Comparison of ENCODE assay signal across 8 mouse cellular contexts in the genomic region with DNA sequence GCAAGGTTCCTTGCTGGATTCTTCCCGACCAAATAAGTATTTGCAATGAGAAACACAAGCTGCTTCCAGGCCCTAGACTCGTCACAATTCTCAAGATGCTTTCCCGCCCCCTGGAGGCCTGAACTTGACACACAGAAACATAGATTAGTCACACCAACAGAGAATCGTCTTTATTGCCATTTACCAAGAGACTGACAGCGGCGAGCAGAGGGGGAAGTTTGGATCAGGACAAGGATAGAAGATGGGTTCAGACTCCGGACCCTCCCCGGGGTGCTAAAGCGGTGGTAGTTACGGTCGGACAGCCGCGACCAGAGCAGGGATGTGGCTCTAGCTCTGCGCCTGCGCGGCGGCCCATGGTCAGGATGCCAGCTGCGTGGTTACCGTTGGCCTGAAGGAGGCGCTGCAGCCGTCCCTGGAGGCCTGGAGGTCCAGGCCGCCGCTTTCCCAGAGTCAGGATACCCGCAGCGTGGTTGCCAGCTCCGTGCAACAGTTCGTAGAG. TPM values are rescaled to one million over a fixed set of nuclear protein-coding genes. Genes with fewer than 3 reads are reported as not detected.
DNase-seq lines count a peak whose midpoint lies in the region; ATAC-seq and TF ChIP-seq lines count a peak whose summit lies in the region.

No protein-coding gene starts in this region.

- TF ChIP-seq EP300 in heart, adult 2 months (IDR thresholded peaks at IDR 0.05; ENCODE audit: insufficient read depth, low read depth, low read length) = no peak; the same call in 1 of the 2 replicates

- peak; percentile 78 for DNase-seq in 3T3-L1 (ENCODE audit: low read depth, low spot score)
- peak; percentile 90 to 93 for DNase-seq in adrenal gland, postnatal 36 days
- peak; percentile 88 to 92 for DNase-seq in heart, adult 2 months
- DNase-seq in kidney, adult 2 months = peak; percentile 87
- DNase-seq in midbrain, embryonic 14.5 days = peak; percentile 93
- peak; percentile 63 to 78 for DNase-seq in spleen, adult 18-20 months

- WGBS in embryonic facial prominence, embryonic 13.5 days = under 1% methylated on average over 27 of the region's 27 CpGs
- WGBS in heart, adult 2 months = under 1% methylated on average over 27 of the region's 27 CpGs
- WGBS in kidney, adult 2 months = under 1% methylated on average over 27 of the region's 27 CpGs
- under 1% methylated on average over 27 of the region's 27 CpGs for WGBS in limb, embryonic 12.5 days
- WGBS in midbrain, embryonic 14.5 days = under 1% methylated on average over 27 of the region's 27 CpGs

- no peaks in the 10 kb centered on the region for H3K9me3 ChIP-seq in embryonic facial prominence, embryonic 13.5 days
- H3K9me3 ChIP-seq in limb, embryonic 12.5 days = no peaks in the 10 kb centered on the region
- H3K9me3 ChIP-seq in midbrain, embryonic 14.5 days (ENCODE audit: control insufficient read depth, low read length) = no peaks in the 10 kb centered on the region

- peaks cover 58% of the 10 kb centered on the region for H3K27me3 ChIP-seq in embryonic facial prominence, embryonic 13.5 days
- H3K27me3 ChIP-seq in heart, adult 2 months (ENCODE audit: control insufficient read depth, insufficient read depth, low read length) = peaks cover 10% of the 10 kb centered on the region
- no peaks in the 10 kb centered on the region for H3K27me3 ChIP-seq in kidney, adult 2 months (replicated peaks; ENCODE audit: control insufficient read depth, insufficient read depth, low read length)
- peaks cover 64% of the 10 kb centered on the region for H3K27me3 ChIP-seq in limb, embryonic 12.5 days
- H3K27me3 ChIP-seq in midbrain, embryonic 14.5 days (ENCODE audit: control insufficient read depth, insufficient read depth, low read length) = no peaks in the 10 kb centered on the region

- no peaks in the 10 kb centered on the region for H3K79me2 ChIP-seq in heart, adult 2 months (replicated peaks; ENCODE audit: control insufficient read depth, insufficient read depth, low read length)

- H3K4me2 ChIP-seq in embryonic facial prominence, embryonic 13.5 days = peak overlapping the region; percentile 68
- peak overlapping the region; percentile 71 for H3K4me2 ChIP-seq in limb, embryonic 12.5 days
- H3K4me2 ChIP-seq in midbrain, embryonic 14.5 days (ENCODE audit: low read length) = peak overlapping the region; percentile 60

- intact Hi-C loops in heart, adult 2 months (cut with DNase I) = loop anchor here (1.0 to 5.0 kb wide), 4 partner anchors 17 to 189 kb away; partner anchors contain the start of genes Cnp and Dnajc7

- peak overlapping the region; percentile 54 for H3K9ac ChIP-seq in embryonic facial prominence, embryonic 13.5 days
- peak overlapping the region; percentile 69 for H3K9ac ChIP-seq in heart, adult 2 months (ENCODE audit: low read depth, low read length)
- peak overlapping the region; percentile 50; the same call in 1 of the 2 replicates for H3K9ac ChIP-seq in limb, embryonic 12.5 days (replicated peaks)
- H3K9ac ChIP-seq in midbrain, embryonic 14.5 days (replicated peaks; ENCODE audit: low read length) = peak overlapping the region; percentile 36

- peaks cover 17% of the 10 kb centered on the region for H3K4me1 ChIP-seq in embryonic facial prominence, embryonic 13.5 days
- peaks cover 1% of the 10 kb centered on the region; the same call in 1 of the 2 replicates for H3K4me1 ChIP-seq in heart, adult 2 months (ENCODE audit: control insufficient read depth, insufficient read depth, low read length)
- H3K4me1 ChIP-seq in kidney, adult 2 months (ENCODE audit: control insufficient read depth, insufficient read depth, low read length) = 0 out of 2 replicates have a peak, but pooled peaks cover 3% of the 10 kb centered on the region
- peaks cover 20% of the 10 kb centered on the region for H3K4me1 ChIP-seq in limb, embryonic 12.5 days (replicated peaks)
- peaks cover 10% of the 10 kb centered on the region; the same call in 1 of the 2 replicates for H3K4me1 ChIP-seq in midbrain, embryonic 14.5 days (ENCODE audit: control insufficient read depth, insufficient read depth, low read length)

- H3K27ac ChIP-seq in embryonic facial prominence, embryonic 13.5 days = no peak overlapping the region
- H3K27ac ChIP-seq in heart, adult 2 months = no peak overlapping the region
- H3K27ac ChIP-seq in kidney, adult 2 months (ENCODE audit: insufficient read depth, low read depth, low read length) = no peak overlapping the region
- H3K27ac ChIP-seq in limb, embryonic 12.5 days = no peak overlapping the region
- no peak overlapping the region for H3K27ac ChIP-seq in midbrain, embryonic 14.5 days (replicated peaks; ENCODE audit: low read depth, low read length)

- ATAC-seq in embryonic facial prominence, embryonic 13.5 days (ENCODE audit: insufficient number of reproducible peaks, insufficient read depth, low FRiP score, low TSS enrichment, low read depth) = no peak
- ATAC-seq in limb, embryonic 12.5 days (ENCODE audit: insufficient number of reproducible peaks, insufficient read depth, low FRiP score, low TSS enrichment, low read depth) = no peak
- peak; percentile 50 for ATAC-seq in midbrain, embryonic 14.5 days (ENCODE audit: low FRiP score, low TSS enrichment)

- no peak for TF ChIP-seq POLR2A in heart, adult 2 months (IDR thresholded peaks at IDR 0.05; ENCODE audit: insufficient read depth, low read depth, low read length)
- TF ChIP-seq POLR2A in kidney, adult 2 months (IDR thresholded peaks at IDR 0.05; ENCODE audit: low read depth, low read length) = no peak

- TF ChIP-seq CTCF in heart, adult 2 months (IDR thresholded peaks at IDR 0.05) = peak; percentile 82
- TF ChIP-seq CTCF in kidney, adult 2 months (conservative IDR thresholded peaks at IDR 0.05; ENCODE audit: insufficient read depth, insufficient read length, low read depth, low read length) = peak; percentile 69

- peak overlapping the region; percentile 44 for H3K4me3 ChIP-seq in embryonic facial prominence, embryonic 13.5 days
- H3K4me3 ChIP-seq in heart, adult 2 months = peak overlapping the region; percentile 61
- H3K4me3 ChIP-seq in kidney, adult 2 months (ENCODE audit: insufficient read depth, low read depth, low read length) = peak overlapping the region; percentile 55
- H3K4me3 ChIP-seq in limb, embryonic 12.5 days (replicated peaks) = peak overlapping the region; percentile 39
- peak overlapping the region; percentile 38 for H3K4me3 ChIP-seq in midbrain, embryonic 14.5 days (replicated peaks; ENCODE audit: low read depth, low read length)

- no peaks in the 10 kb centered on the region for H3K36me3 ChIP-seq in embryonic facial prominence, embryonic 13.5 days
- no peaks in the 10 kb centered on the region for H3K36me3 ChIP-seq in heart, adult 2 months (ENCODE audit: control insufficient read depth, insufficient read depth, low read length)
- no peaks in the 10 kb centered on the region for H3K36me3 ChIP-seq in kidney, adult 2 months (ENCODE audit: control insufficient read depth, insufficient read depth, low read length)
- no peaks in the 10 kb centered on the region for H3K36me3 ChIP-seq in limb, embryonic 12.5 days
- H3K36me3 ChIP-seq in midbrain, embryonic 14.5 days (ENCODE audit: control insufficient read depth, insufficient read depth, low read length) = no peaks in the 10 kb centered on the region

RNA-seq across cellular contexts. Expression of gene Hcrt, which starts 1.1 kb away (rescaled TPM):
- total RNA-seq in adrenal gland, postnatal 36 days (2021) = not detected
- not detected in 2 replicates for polyA plus RNA-seq in embryonic facial prominence, embryonic 13.5 days (2015; fragmentation: Nextera tagmentation; extraction: Ambion mirVana)
- total RNA-seq in heart, adult 2 months (2021) = not detected
- not detected in 2 replicates for polyA plus RNA-seq in heart, adult 2 months (2012; rRNA removed)
- polyA plus RNA-seq in kidney, adult 2 months (2012; rRNA removed) = not detected in 2 replicates
- not detected in 2 replicates for polyA plus RNA-seq in limb, embryonic 12.5 days (2016; fragmentation: Nextera tagmentation; extraction: Ambion mirVana)
- polyA plus RNA-seq in midbrain, embryonic 14.5 days (2014; fragmentation: Nextera tagmentation; extraction: Ambion mirVana) = 0.55 TPM in 1 of 2 replicates, not detected in the other

RNA-seq across cellular contexts. Expression of gene Kcnh4, which starts 1.9 kb away (rescaled TPM):
- under 1 TPM; 0.10 to 0.13 TPM for total RNA-seq in adrenal gland, postnatal 36 days (2021)
- polyA plus RNA-seq in embryonic facial prominence, embryonic 13.5 days (2015; fragmentation: Nextera tagmentation; extraction: Ambion mirVana) = 0.08 and 0.14 TPM in 2 replicates
- not detected for total RNA-seq in heart, adult 2 months (2021)
- polyA plus RNA-seq in heart, adult 2 months (2012; rRNA removed) = 0.04 TPM in 1 of 2 replicates, not detected in the other
- polyA plus RNA-seq in kidney, adult 2 months (2012; rRNA removed) = 0.04 and 0.08 TPM in 2 replicates
- not detected in 2 replicates for polyA plus RNA-seq in limb, embryonic 12.5 days (2016; fragmentation: Nextera tagmentation; extraction: Ambion mirVana)
- 9.8 and 13.0 TPM in 2 replicates for polyA plus RNA-seq in midbrain, embryonic 14.5 days (2014; fragmentation: Nextera tagmentation; extraction: Ambion mirVana)

RNA-seq across cellular contexts. Expression of gene Ghdc, which starts 9.2 kb away (rescaled TPM):
- 10 to 100 TPM; 18.8 to 25.8 TPM for total RNA-seq in adrenal gland, postnatal 36 days (2021)
- polyA plus RNA-seq in embryonic facial prominence, embryonic 13.5 days (2015; fragmentation: Nextera tagmentation; extraction: Ambion mirVana) = 6.3 and 7.0 TPM in 2 replicates
- 10 to 100 TPM; 10.1 to 11.6 TPM for total RNA-seq in heart, adult 2 months (2021)
- polyA plus RNA-seq in heart, adult 2 months (2012; rRNA removed) = 11.2 and 12.8 TPM in 2 replicates
- 30.4 and 31.8 TPM in 2 replicates for polyA plus RNA-seq in kidney, adult 2 months (2012; rRNA removed)
- 5.4 and 6.8 TPM in 2 replicates for polyA plus RNA-seq in limb, embryonic 12.5 days (2016; fragmentation: Nextera tagmentation; extraction: Ambion mirVana)
- 3.0 TPM in 2 replicates for polyA plus RNA-seq in midbrain, embryonic 14.5 days (2014; fragmentation: Nextera tagmentation; extraction: Ambion mirVana)

RNA-seq across cellular contexts. Expression of gene Rab5c, which starts 23.6 kb away (rescaled TPM):
- total RNA-seq in adrenal gland, postnatal 36 days (2021) = 100 to 1,000 TPM; 172 to 187 TPM
- polyA plus RNA-seq in embryonic facial prominence, embryonic 13.5 days (2015; fragmentation: Nextera tagmentation; extraction: Ambion mirVana) = 21.0 and 28.5 TPM in 2 replicates
- total RNA-seq in heart, adult 2 months (2021) = 10 to 100 TPM; 53.0 to 56.3 TPM
- polyA plus RNA-seq in heart, adult 2 months (2012; rRNA removed) = 69.3 and 97.8 TPM in 2 replicates
- polyA plus RNA-seq in kidney, adult 2 months (2012; rRNA removed) = 445 and 472 TPM in 2 replicates
- 14.3 and 24.3 TPM in 2 replicates for polyA plus RNA-seq in limb, embryonic 12.5 days (2016; fragmentation: Nextera tagmentation; extraction: Ambion mirVana)
- polyA plus RNA-seq in midbrain, embryonic 14.5 days (2014; fragmentation: Nextera tagmentation; extraction: Ambion mirVana) = 86.8 and 156 TPM in 2 replicates

RNA-seq across cellular contexts. Expression of gene Hspb9, which starts 47.9 kb away (rescaled TPM):
- total RNA-seq in adrenal gland, postnatal 36 days (2021) = not detected
- polyA plus RNA-seq in embryonic facial prominence, embryonic 13.5 days (2015; fragmentation: Nextera tagmentation; extraction: Ambion mirVana) = 0.39 TPM in 1 of 2 replicates, not detected in the other
- not detected for total RNA-seq in heart, adult 2 months (2021)
- polyA plus RNA-seq in heart, adult 2 months (2012; rRNA removed) = 0.50 and 0.62 TPM in 2 replicates
- 0.48 and 0.49 TPM in 2 replicates for polyA plus RNA-seq in kidney, adult 2 months (2012; rRNA removed)
- polyA plus RNA-seq in limb, embryonic 12.5 days (2016; fragmentation: Nextera tagmentation; extraction: Ambion mirVana) = 0.47 TPM in 1 of 2 replicates, not detected in the other
- polyA plus RNA-seq in midbrain, embryonic 14.5 days (2014; fragmentation: Nextera tagmentation; extraction: Ambion mirVana) = 0.70 TPM in 1 of 2 replicates, not detected in the other
